Mouse (Mus musculus) gastrocnemius, postnatal 14 days (tissue): ENCODE measurements around the gene Sct. TPM values are rescaled to one million over a fixed set of nuclear protein-coding genes. Genes with fewer than 3 reads are reported as not detected.

ENCODE experiments used
- DNase-seq: peaks from one replicate; pipeline ENCODE4 v3.0.0; 2021; ENCODE audit warnings: mixed read lengths
- intact Hi-C: fragments of 180-260 bp; cut with DNase I; formaldehyde crosslinking; loops from one replicate; pipeline ENCODE4 v1.15.1; 2025; ENCODE audit warnings: low total_unique reads
- long read RNA-seq, 2 experiments: library from polyadenylated mRNA; stranded (forward); transcript quantifications; one replicate each; pipeline ENCODE4 v2.0.0; 2021
- total RNA-seq, 2 experiments: library from RNA; stranded (reverse); gene quantifications; 2 replicates each; pipeline ENCODE4 v1.2.3; 2021

Sct gene
- total RNA-seq, result 1 to 10 TPM in 1 of 2 experiments, under 1 TPM in 1; 0.92 to 1.0 TPM
- long read RNA-seq, experiment 1, result 0 reads
- long read RNA-seq, experiment 2, result 0 reads

GRCm38 (mm10) chr7:141278766-141279590, at the start of gene Sct:
Gene Sct, minus strand, starts transcription at chr7:141279133.
- intact Hi-C loops, result no loop called here
- DNase-seq, result no peak

GRCm38 (mm10) chr7:141328373-141328990, 49.5 kb upstream of the Sct start:
- DNase-seq, result no peak
- intact Hi-C loops, result no loop called here

- DNase-seq, result peak; percentile 100
- intact Hi-C loops, result no loop called here
Observed at GRCm38 (mm10) chr7:141327469-141328372, 48.8 kb upstream of the Sct start, which contains the start of the genes Deaf1 and Tmem80. Gene Deaf1, minus strand, starts transcription at chr7:141327690. Gene Tmem80, plus strand, starts transcription at chr7:141327739.

- no peak for DNase-seq
- intact Hi-C loops, result no loop called here
Observed at GRCm38 (mm10) chr7:141326546-141327446, 47.9 kb upstream of the Sct start.

GRCm38 (mm10) chr7:141324686-141325085, 45.8 kb upstream of the Sct start:
- intact Hi-C loops, result no loop called here
- DNase-seq, result no peak

- intact Hi-C loops, result no loop called here
- DNase-seq, result no peak
Observed at GRCm38 (mm10) chr7:141319446-141319845, 40.5 kb upstream of the Sct start.

GRCm38 (mm10) chr7:141317619-141318132, 38.7 kb upstream of the Sct start:
- no peak for DNase-seq
- intact Hi-C loops, result no loop called here

GRCm38 (mm10) chr7:141315974-141316373, 37.0 kb upstream of the Sct start:
- no peak for DNase-seq
- intact Hi-C loops, result no loop called here

- DNase-seq, result no peak
- intact Hi-C loops, result no loop called here
Observed at GRCm38 (mm10) chr7:141315076-141315475, 36.1 kb upstream of the Sct start.

- intact Hi-C loops, result no loop called here
- DNase-seq, result no peak
Observed at GRCm38 (mm10) chr7:141314416-141314815, 35.5 kb upstream of the Sct start.

GRCm38 (mm10) chr7:141304537-141304936, 25.6 kb upstream of the Sct start:
- intact Hi-C loops, result no loop called here

GRCm38 (mm10) chr7:141302702-141303268, 23.9 kb upstream of the Sct start:
- no peak for DNase-seq
- intact Hi-C loops, result no loop called here

More at GRCm38 (mm10) chr7:141304537-141304936, 25.6 kb upstream of the Sct start:
- no peak for DNase-seq

- no peak for DNase-seq
- intact Hi-C loops, result no loop called here
Observed at GRCm38 (mm10) chr7:141301386-141301785, 22.5 kb upstream of the Sct start.

GRCm38 (mm10) chr7:141299175-141299574, 20.2 kb upstream of the Sct start:
- intact Hi-C loops, result no loop called here

GRCm38 (mm10) chr7:141297926-141298650, 19.2 kb upstream of the Sct start:
- DNase-seq, result no peak
- intact Hi-C loops, result no loop called here

More at GRCm38 (mm10) chr7:141299175-141299574, 20.2 kb upstream of the Sct start:
- no peak for DNase-seq

- intact Hi-C loops, result no loop called here
- DNase-seq, result no peak
Observed at GRCm38 (mm10) chr7:141294479-141294878, 15.5 kb upstream of the Sct start.

- intact Hi-C loops, result no loop called here
- DNase-seq, result peak; percentile 55
Observed at GRCm38 (mm10) chr7:141293852-141294471, 15.0 kb upstream of the Sct start.
